Mouse (Mus musculus) stomach, postnatal 0 days (tissue): ENCODE data around the gene Glrx5.

ENCODE experiments used
- CTCF ChIP-seq: IDR thresholded peaks from 2 replicates; pipeline ENCODE4 v1.5.1; 2016; ENCODE audit warnings: antibody characterized with exemption, low read depth, mild to moderate bottlenecking, moderate library complexity
- EP300 ChIP-seq: optimal IDR thresholded peaks from 2 replicates; pipeline ENCODE3; 2016; ENCODE audit warnings: antibody characterized with exemption

- TF ChIP-seq CTCF (no peak), EP300 (no peak)
These were observed 43.0 kb downstream of the Glrx5 start for GRCm38 (mm10) chr12:105075496-105075895.
